Mouse (Mus musculus) midbrain, embryonic 13.5 days (tissue): Measurements from ENCODE around the gene Ccnd3. TPM values are rescaled to one million over a fixed set of nuclear protein-coding genes. Genes with fewer than 3 reads are reported as not detected.
A peak's percentile ranks its signal among the peaks of the same experiment; 100 is the strongest.

ENCODE experiments used
- ATAC-seq: fragments of 200-750 bp; cut with Nextera tagmentation; 2 replicates; pipeline ENCODE4 v1.8.0; 2017; ENCODE audit warnings: mild to moderate bottlenecking, moderate TSS enrichment, moderate library complexity
- H3K27ac ChIP-seq: fragments of 300-500 bp; sonication (generic); 2 replicates; pipeline ENCODE4 v1.5.1; 2015; ENCODE audit warnings: inconsistent platforms, mild to moderate bottlenecking, moderate library complexity
- H3K27me3 ChIP-seq: fragments of 300-500 bp; sonication (generic); 2 replicates; pipeline ENCODE4 v1.6.1; 2015; ENCODE audit warnings: mild to moderate bottlenecking, inconsistent platforms
- H3K36me3 ChIP-seq: fragments of 300-500 bp; sonication (generic); 2 replicates; pipeline ENCODE4 v1.6.1; 2015; ENCODE audit warnings: mild to moderate bottlenecking, inconsistent platforms
- H3K4me1 ChIP-seq: fragments of 300-500 bp; sonication (generic); replicated peaks from 2 replicates; pipeline ENCODE4 v1.6.1; 2015; ENCODE audit warnings: inconsistent platforms
- H3K4me2 ChIP-seq: fragments of 300-500 bp; sonication (generic); replicated peaks from 2 replicates; pipeline ENCODE4 v1.6.1; 2015; ENCODE audit warnings: moderate library complexity, mild to moderate bottlenecking, inconsistent platforms
- H3K4me3 ChIP-seq: fragments of 300-500 bp; sonication (generic); replicated peaks from 2 replicates; pipeline ENCODE4 v1.5.1; 2015; ENCODE audit warnings: mild to moderate bottlenecking, inconsistent platforms
- H3K9ac ChIP-seq: fragments of 300-500 bp; sonication (generic); replicated peaks from 2 replicates; pipeline ENCODE4 v1.6.1; 2015; ENCODE audit warnings: mild to moderate bottlenecking, inconsistent platforms
- H3K9me3 ChIP-seq: fragments of 300-500 bp; sonication (generic); 2 replicates; pipeline ENCODE4 v1.6.1; 2016; ENCODE audit warnings: mild to moderate bottlenecking, inconsistent platforms
- WGBS: fragments of 180-500 bp; shearing (Covaris S2); methylation state at CpG from one replicate; pipeline ENCODE4 v1.1.7; 2015; 5-methylcytosine and 5-hydroxymethylcytosine counted together
- polyA plus RNA-seq: library from polyadenylated mRNA; unstranded; fragments of >200 nt; fragmentation: Nextera tagmentation; extraction: Ambion mirVana; gene quantifications from 2 replicates; pipeline ENCODE4 v1.2.1, GENCODE M21; 2015

Ccnd3 gene
- polyA plus RNA-seq, 1 experiment from 2014 or later, result 71.4 TPM

GRCm38 (mm10) chr17:47505566-47505965 lies 715 bp downstream of the Ccnd3 start:
- H3K4me1 ChIP-seq, result peaks cover 25% of the 10 kb centered on the region
- H3K4me3 ChIP-seq, result no peak overlapping the region
- peak overlapping the region; percentile 61 for H3K4me2 ChIP-seq
- WGBS, result 76% methylated on average over 2 of the region's 2 CpGs
- H3K27ac ChIP-seq, result no peak overlapping the region
- no peaks in the 10 kb centered on the region for H3K27me3 ChIP-seq
- H3K9me3 ChIP-seq, result no peaks in the 10 kb centered on the region
- no peak overlapping the region for H3K9ac ChIP-seq
- H3K36me3 ChIP-seq, result peaks cover under 1% of the 10 kb centered on the region; the same call in 1 of the 2 replicates
- ATAC-seq, result no peak

GRCm38 (mm10) chr17:47506042-47506441 lies 1.2 kb downstream of the Ccnd3 start:
- Histone ChIP-seq H3K36me3 (no peaks in the 10 kb centered on the region), H3K4me2 (no peak overlapping the region), H3K4me1 (peaks cover 24% of the 10 kb centered on the region), H3K27ac (no peak overlapping the region), H3K4me3 (no peak overlapping the region), H3K9me3 (no peaks in the 10 kb centered on the region), H3K27me3 (no peaks in the 10 kb centered on the region), H3K9ac (no peak overlapping the region)
- WGBS, result 86% methylated on average over 1 of the region's 1 CpGs
- no peak for ATAC-seq

- WGBS, result 92% methylated on average over 4 of the region's 4 CpGs
These were observed 1.8 kb downstream of the Ccnd3 start for GRCm38 (mm10) chr17:47506697-47507096.

GRCm38 (mm10) chr17:47507523-47507922 lies 2.7 kb downstream of the Ccnd3 start:
- ATAC-seq, result no peak
- Histone ChIP-seq H3K4me1 (peaks cover 18% of the 10 kb centered on the region), H3K9me3 (no peaks in the 10 kb centered on the region), H3K9ac (no peak overlapping the region), H3K4me2 (no peak overlapping the region), H3K27me3 (no peaks in the 10 kb centered on the region), H3K36me3 (no peaks in the 10 kb centered on the region), H3K4me3 (no peak overlapping the region), H3K27ac (no peak overlapping the region)
- WGBS, result 83% methylated on average over 2 of the region's 2 CpGs

More at GRCm38 (mm10) chr17:47506697-47507096, 1.8 kb downstream of the Ccnd3 start:
- Histone ChIP-seq H3K4me1 (peaks cover 21% of the 10 kb centered on the region), H3K27ac (no peak overlapping the region), H3K9me3 (no peaks in the 10 kb centered on the region), H3K4me2 (no peak overlapping the region), H3K27me3 (no peaks in the 10 kb centered on the region), H3K9ac (no peak overlapping the region), H3K36me3 (no peaks in the 10 kb centered on the region), H3K4me3 (no peak overlapping the region)
- no peak for ATAC-seq

- Histone ChIP-seq H3K4me1 (peaks cover 18% of the 10 kb centered on the region), H3K4me3 (no peak overlapping the region), H3K9me3 (no peaks in the 10 kb centered on the region), H3K27ac (no peak overlapping the region), H3K9ac (no peak overlapping the region), H3K27me3 (no peaks in the 10 kb centered on the region), H3K4me2 (no peak overlapping the region), H3K36me3 (no peaks in the 10 kb centered on the region)
- 53% methylated on average over 12 of the region's 12 CpGs for WGBS
- ATAC-seq, result no peak
These were observed 3.3 kb downstream of the Ccnd3 start for GRCm38 (mm10) chr17:47508012-47508608.

GRCm38 (mm10) chr17:47509031-47509705 lies 4.3 kb downstream of the Ccnd3 start:
- no peak for ATAC-seq
- H3K4me2 ChIP-seq, result no peak overlapping the region
- H3K9ac ChIP-seq, result no peak overlapping the region
- no peaks in the 10 kb centered on the region for H3K27me3 ChIP-seq
- 61% methylated on average over 9 of the region's 9 CpGs for WGBS
- peaks cover 18% of the 10 kb centered on the region for H3K4me1 ChIP-seq
- H3K27ac ChIP-seq, result no peak overlapping the region
- no peaks in the 10 kb centered on the region for H3K9me3 ChIP-seq
- H3K36me3 ChIP-seq, result no peaks in the 10 kb centered on the region
- H3K4me3 ChIP-seq, result no peak overlapping the region

GRCm38 (mm10) chr17:47511111-47512020 lies 6.5 kb downstream of the Ccnd3 start:
- ATAC-seq, result peak; percentile 90
- 20% methylated on average over 25 of the region's 25 CpGs for WGBS
- Histone ChIP-seq H3K9me3 (no peaks in the 10 kb centered on the region), H3K4me1 (peaks cover 7% of the 10 kb centered on the region; the same call in 1 of the 2 replicates), H3K4me2 (peak overlapping the region; percentile 33), H3K27me3 (no peaks in the 10 kb centered on the region), H3K27ac (no peak overlapping the region), H3K4me3 (no peak overlapping the region; the same call in 1 of the 2 replicates), H3K9ac (no peak overlapping the region), H3K36me3 (no peaks in the 10 kb centered on the region)

- Histone ChIP-seq H3K4me2 (no peak overlapping the region), H3K27ac (no peak overlapping the region), H3K4me3 (no peak overlapping the region), H3K4me1 (peaks cover 14% of the 10 kb centered on the region), H3K36me3 (no peaks in the 10 kb centered on the region), H3K9ac (no peak overlapping the region), H3K9me3 (no peaks in the 10 kb centered on the region), H3K27me3 (no peaks in the 10 kb centered on the region)
- WGBS, result 78% methylated on average over 10 of the region's 10 CpGs
- no peak for ATAC-seq
These were observed 8.3 kb downstream of the Ccnd3 start for GRCm38 (mm10) chr17:47512956-47513775.

GRCm38 (mm10) chr17:47515180-47515844 lies 10.5 kb downstream of the Ccnd3 start:
- Histone ChIP-seq H3K9me3 (no peaks in the 10 kb centered on the region), H3K36me3 (no peaks in the 10 kb centered on the region), H3K4me1 (peaks cover 14% of the 10 kb centered on the region), H3K27ac (no peak overlapping the region), H3K27me3 (no peaks in the 10 kb centered on the region), H3K9ac (no peak overlapping the region), H3K4me2 (no peak overlapping the region), H3K4me3 (no peak overlapping the region)
- no peak for ATAC-seq
- WGBS, result 83% methylated on average over 7 of the region's 7 CpGs

GRCm38 (mm10) chr17:47516232-47516631 lies 11.4 kb downstream of the Ccnd3 start:
- WGBS, result 96% methylated on average over 3 of the region's 3 CpGs

GRCm38 (mm10) chr17:47518205-47518604 lies 13.4 kb downstream of the Ccnd3 start:
- ATAC-seq, result no peak
- WGBS, result 31% methylated on average over 8 of the region's 8 CpGs
- Histone ChIP-seq H3K9me3 (no peaks in the 10 kb centered on the region), H3K4me1 (peaks cover 27% of the 10 kb centered on the region), H3K27ac (no peak overlapping the region), H3K9ac (no peak overlapping the region), H3K36me3 (no peaks in the 10 kb centered on the region), H3K27me3 (no peaks in the 10 kb centered on the region), H3K4me3 (no peak overlapping the region), H3K4me2 (no peak overlapping the region)

More at GRCm38 (mm10) chr17:47516232-47516631, 11.4 kb downstream of the Ccnd3 start:
- no peaks in the 10 kb centered on the region for H3K36me3 ChIP-seq
- no peak overlapping the region for H3K27ac ChIP-seq
- H3K4me3 ChIP-seq, result no peak overlapping the region
- H3K4me2 ChIP-seq, result no peak overlapping the region
- no peaks in the 10 kb centered on the region for H3K27me3 ChIP-seq
- no peak for ATAC-seq
- peaks cover 9% of the 10 kb centered on the region for H3K4me1 ChIP-seq
- H3K9ac ChIP-seq, result no peak overlapping the region
- no peaks in the 10 kb centered on the region for H3K9me3 ChIP-seq
